Mouse (Mus musculus) right cerebral cortex, postnatal 14 days (tissue): ENCODE measurements around the gene Ank.

Source experiments
- DNase-seq: peaks from one replicate; pipeline ENCODE4 v3.0.0; 2022

Gene Ank

GRCm38 (mm10) chr15:27548110-27548509, 81.6 kb downstream of the Ank start:
- no peak for DNase-seq

GRCm38 (mm10) chr15:27549071-27549470, 82.6 kb downstream of the Ank start:
- DNase-seq, result no peak

- no peak for DNase-seq
Measured at GRCm38 (mm10) chr15:27549878-27550277, 83.4 kb downstream of the Ank start.

GRCm38 (mm10) chr15:27550358-27550992, 84.0 kb downstream of the Ank start:
- DNase-seq, result no peak

GRCm38 (mm10) chr15:27551117-27552114, 84.9 kb downstream of the Ank start:
- DNase-seq, result no peak

GRCm38 (mm10) chr15:27552129-27552700, 85.7 kb downstream of the Ank start:
- no peak for DNase-seq

GRCm38 (mm10) chr15:27553554-27553953, 87.1 kb downstream of the Ank start:
- DNase-seq, result no peak

- DNase-seq, result no peak
Measured at GRCm38 (mm10) chr15:27558456-27559147, 92.1 kb downstream of the Ank start.

- DNase-seq, result no peak
Measured at GRCm38 (mm10) chr15:27560315-27560714, 93.8 kb downstream of the Ank start.

- peak; percentile 44 for DNase-seq
Measured at GRCm38 (mm10) chr15:27564106-27565100, 97.9 kb downstream of the Ank start.

GRCm38 (mm10) chr15:27565626-27566185, 99.2 kb downstream of the Ank start:
- DNase-seq, result no peak

- DNase-seq, result no peak
Measured at GRCm38 (mm10) chr15:27567356-27567755, 100.9 kb downstream of the Ank start.

- no peak for DNase-seq
Measured at GRCm38 (mm10) chr15:27568371-27568770, 101.9 kb downstream of the Ank start.

GRCm38 (mm10) chr15:27569924-27570323, 103.4 kb downstream of the Ank start:
- no peak for DNase-seq

GRCm38 (mm10) chr15:27570385-27570784, 103.9 kb downstream of the Ank start:
- no peak for DNase-seq

GRCm38 (mm10) chr15:27571179-27571578, 104.7 kb downstream of the Ank start:
- no peak for DNase-seq

- no peak for DNase-seq
Measured at GRCm38 (mm10) chr15:27574992-27575781, 108.7 kb downstream of the Ank start.

GRCm38 (mm10) chr15:27575932-27576331, 109.5 kb downstream of the Ank start:
- no peak for DNase-seq

- no peak for DNase-seq
Measured at GRCm38 (mm10) chr15:27576886-27577285, 110.4 kb downstream of the Ank start.
